Mouse (Mus musculus): Measurements from ENCODE around the gene Ppp1r9a. TPM values are rescaled to one million over a fixed set of nuclear protein-coding genes. Genes with fewer than 3 reads are reported as not detected.

Ppp1r9a gene
- total and polyA plus RNA-seq, 3 experiments, result 1.0 TPM; not detected in 2

DNA sequence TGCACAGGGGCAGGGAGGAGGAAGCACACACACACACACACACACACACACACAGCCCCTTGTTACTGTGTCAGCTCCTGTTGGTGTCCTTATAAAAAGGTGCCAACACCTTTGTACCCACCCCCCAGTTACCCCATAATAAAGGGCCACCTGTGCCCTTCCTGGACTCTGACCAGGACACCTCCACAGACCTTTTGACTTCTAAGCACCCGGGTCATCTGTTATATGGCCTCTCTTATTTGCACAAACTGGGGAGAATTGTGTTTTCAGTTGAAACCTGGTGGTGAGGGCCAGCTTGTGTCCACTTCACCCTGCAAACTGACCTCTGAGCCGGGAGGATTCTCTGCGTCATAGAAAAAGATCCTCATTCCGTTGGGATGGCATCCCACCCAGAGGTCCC lies 268.7 kb downstream of the Ppp1r9a start:
- H3K4me2 ChIP-seq (ENCODE audit: insufficient read depth, low read depth, poor library complexity, severe bottlenecking), result no peak overlapping the region
- no peaks in the 10 kb centered on the region for H3K9me3 ChIP-seq (replicated peaks; ENCODE audit: low read length)
- in situ Hi-C loops (cut with MboI; ENCODE audit: low pct_ligation_motif_present, low pct_unique_long_range_greater_than_20kb, low sequenced_read_pairs) (no loop called here), dilution Hi-C loops (cut with MboI; ENCODE audit: extremely low pct_ligation_motif_present, extremely low pct_unique_long_range_greater_than_20kb, low sequenced_read_pairs) (no loop called here)
- H3K79me2 ChIP-seq (replicated peaks; ENCODE audit: control insufficient read depth, extremely low read depth, insufficient read depth, poor library complexity, severe bottlenecking), result no peaks in the 10 kb centered on the region; the same call in 1 of the 2 replicates
- TF ChIP-seq TCF12 (IDR thresholded peaks at IDR 0.05; ENCODE audit: low read depth, low read length), result no peak
- no peak for TF ChIP-seq CHD1 (IDR thresholded peaks at IDR 0.05; ENCODE audit: low read depth, low read length)
- TF ChIP-seq ZKSCAN1 (IDR thresholded peaks at IDR 0.05; ENCODE audit: borderline replicate concordance, low read depth, low read length), result no peak
- TF ChIP-seq MAZ (IDR thresholded peaks at IDR 0.05; ENCODE audit: low read depth, low read length), result no peak
- no peak for TF ChIP-seq E2F4 (IDR thresholded peaks at IDR 0.05; ENCODE audit: insufficient replicate concordance, low read depth, low read length)
- no peak for TF ChIP-seq MYC (IDR thresholded peaks at IDR 0.05; ENCODE audit: low read depth, low read length)
- TF ChIP-seq NRF1 (IDR thresholded peaks at IDR 0.05; ENCODE audit: low read depth, low read length), result no peak
- no peak for TF ChIP-seq MAFK (IDR thresholded peaks at IDR 0.05; ENCODE audit: insufficient replicate concordance, low read length)
- TF ChIP-seq BHLHE40 (IDR thresholded peaks at IDR 0.05; ENCODE audit: low read depth, low read length), result no peak
- no peak for TF ChIP-seq IRF4 (IDR thresholded peaks at IDR 0.05; ENCODE audit: low read depth, low read length)
- no peak for TF ChIP-seq POLR2A (IDR thresholded peaks at IDR 0.05; ENCODE audit: low read depth, low read length)
- no peak for TF ChIP-seq MEF2A (IDR thresholded peaks at IDR 0.05; ENCODE audit: borderline replicate concordance, low read depth, low read length)
- TF ChIP-seq USF1 (IDR thresholded peaks at IDR 0.05; ENCODE audit: low read depth, low read length), result no peak
- TF ChIP-seq NELFE (IDR thresholded peaks at IDR 0.05; ENCODE audit: low read depth, low read length), result no peak
- TF ChIP-seq CHD2 (IDR thresholded peaks at IDR 0.05; ENCODE audit: low read length), result no peak
- no peak for TF ChIP-seq JUN (IDR thresholded peaks at IDR 0.05; ENCODE audit: insufficient read depth, low read depth, low read length)
- no peak for TF ChIP-seq RAD21 (IDR thresholded peaks at IDR 0.05; ENCODE audit: low read depth, low read length)
- TF ChIP-seq GABPA (IDR thresholded peaks at IDR 0.05; ENCODE audit: insufficient replicate concordance, low read depth, low read length), result no peak
- no peak for TF ChIP-seq CTCF (conservative IDR thresholded peaks at IDR 0.05 in 1 of 2, IDR thresholded peaks at IDR 0.05 in 1 of 2; ENCODE audit: low read depth in 2 of 2, low read length in 2 of 2)
- TF ChIP-seq JUND (conservative IDR thresholded peaks at IDR 0.05; ENCODE audit: low read depth, low read length), result no peak
- H3K9ac ChIP-seq (ENCODE audit: insufficient read depth, low read depth), result no peak overlapping the region
- H3K27ac ChIP-seq (ENCODE audit: insufficient read depth, low read depth), result no peak overlapping the region
- no peaks in the 10 kb centered on the region for H3K27me3 ChIP-seq (replicated peaks)
- H3K4me1 ChIP-seq (ENCODE audit: control insufficient read depth in 1 of 2, insufficient read depth in 2 of 2), result no peaks in the 10 kb centered on the region
- no peak overlapping the region for H3K4me3 ChIP-seq (replicated peaks in 1 of 3; ENCODE audit: low read depth in 2 of 3, low read length in 2 of 3, poor library complexity in 1 of 3)
- no peak for DNase-seq (ENCODE audit: extremely low read depth)
- H3K36me3 ChIP-seq (replicated peaks in 1 of 2; ENCODE audit: control insufficient read depth in 1 of 2, insufficient read depth in 1 of 2, low read length in 1 of 2), result no peaks in the 10 kb centered on the region

DNA sequence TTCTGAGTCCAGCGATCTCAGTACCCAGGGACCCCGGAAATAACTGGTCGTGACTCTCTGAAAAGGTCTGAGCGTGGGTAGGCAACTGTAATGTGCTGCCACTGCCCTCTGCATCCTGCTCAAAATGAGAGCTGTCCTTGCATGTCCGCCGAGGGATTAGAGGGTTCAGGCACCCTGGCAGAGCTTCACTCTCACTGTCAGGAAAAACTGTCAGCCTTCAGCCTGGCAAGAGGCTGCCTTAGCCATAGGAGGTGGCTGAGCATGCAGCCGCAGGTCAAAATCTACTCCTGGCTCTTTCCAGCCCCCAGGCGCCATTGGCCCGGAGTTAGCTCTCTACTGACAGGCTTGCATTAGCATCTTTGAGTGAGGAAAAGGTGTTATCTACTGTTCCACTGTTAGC lies 269.9 kb downstream of the Ppp1r9a start:
- in situ Hi-C loops (cut with MboI; ENCODE audit: low pct_ligation_motif_present, low pct_unique_long_range_greater_than_20kb, low sequenced_read_pairs), result no loop called here
- TF ChIP-seq USF1 (IDR thresholded peaks at IDR 0.05; ENCODE audit: low read depth, low read length), result no peak
- no peak for TF ChIP-seq NRF1 (IDR thresholded peaks at IDR 0.05; ENCODE audit: low read depth, low read length)
- H3K36me3 ChIP-seq (replicated peaks in 1 of 2; ENCODE audit: control insufficient read depth in 1 of 2, insufficient read depth in 1 of 2, low read length in 1 of 2), result no peaks in the 10 kb centered on the region
- H3K4me3 ChIP-seq (replicated peaks in 1 of 3; ENCODE audit: low read depth in 2 of 3, low read length in 2 of 3, poor library complexity in 1 of 3), result no peak overlapping the region
- no peaks in the 10 kb centered on the region for H3K27me3 ChIP-seq (replicated peaks)
- H3K4me1 ChIP-seq (ENCODE audit: control insufficient read depth in 1 of 2, insufficient read depth in 2 of 2), result no peaks in the 10 kb centered on the region
- no peaks in the 10 kb centered on the region for H3K9me3 ChIP-seq (replicated peaks; ENCODE audit: low read length)
- no peak for DNase-seq (ENCODE audit: extremely low read depth)
- no peak overlapping the region for H3K27ac ChIP-seq (ENCODE audit: insufficient read depth, low read depth)
- dilution Hi-C loops (cut with MboI; ENCODE audit: extremely low pct_ligation_motif_present, extremely low pct_unique_long_range_greater_than_20kb, low sequenced_read_pairs), result no loop called here
- H3K4me2 ChIP-seq (ENCODE audit: insufficient read depth, low read depth, poor library complexity, severe bottlenecking), result no peak overlapping the region
- no peaks in the 10 kb centered on the region; the same call in 1 of the 2 replicates for H3K79me2 ChIP-seq (replicated peaks; ENCODE audit: control insufficient read depth, extremely low read depth, insufficient read depth, poor library complexity, severe bottlenecking)
- no peak overlapping the region for H3K9ac ChIP-seq (ENCODE audit: insufficient read depth, low read depth)

Data from CH12.LX (cell line).